In genomic region chr11:69099177-69099914, GRCm38 (mm10) we compare ENCODE assay signal across 8 mouse cellular contexts. TPM values are rescaled to one million over a fixed set of nuclear protein-coding genes. Genes with fewer than 3 reads are reported as not detected.
A peak's percentile ranks its signal among the peaks of the same experiment; 100 is the strongest.
DNase-seq lines count a peak whose midpoint lies in the region; ATAC-seq and TF ChIP-seq lines count a peak whose summit lies in the region.

No protein-coding gene starts in this region.

- no peaks in the 10 kb centered on the region for H3K9me3 ChIP-seq in intestine, embryonic 14.5 days (ENCODE audit: control insufficient read depth, low read length)
- H3K9me3 ChIP-seq in limb, embryonic 15.5 days: no peaks in the 10 kb centered on the region
- no peaks in the 10 kb centered on the region for H3K9me3 ChIP-seq in midbrain, embryonic 16.5 days (replicated peaks; ENCODE audit: control insufficient read depth, low read length, poor library complexity, severe bottlenecking)

- peak overlapping the region; percentile 99 for H3K27ac ChIP-seq in left cerebral cortex, adult 2 months
- peak overlapping the region; percentile 92 for H3K27ac ChIP-seq in intestine, embryonic 14.5 days (ENCODE audit: low read depth)
- peak overlapping the region; percentile 96 for H3K27ac ChIP-seq in limb, embryonic 15.5 days
- peak overlapping the region; percentile 71 for H3K27ac ChIP-seq in midbrain, embryonic 16.5 days (ENCODE audit: low read length)

- H3K4me2 ChIP-seq in intestine, embryonic 14.5 days (ENCODE audit: low read length): peak overlapping the region; percentile 98
- H3K4me2 ChIP-seq in limb, embryonic 15.5 days: peak overlapping the region; percentile 90
- H3K4me2 ChIP-seq in midbrain, embryonic 16.5 days (ENCODE audit: low read length): peak overlapping the region; percentile 97

- WGBS in intestine, embryonic 14.5 days: under 1% methylated on average over 22 of the region's 22 CpGs
- WGBS in limb, embryonic 15.5 days: under 1% methylated on average over 22 of the region's 22 CpGs
- under 1% methylated on average over 22 of the region's 22 CpGs for WGBS in midbrain, embryonic 16.5 days

- no peak for ATAC-seq in intestine, embryonic 14.5 days (replicated peaks; ENCODE audit: low FRiP score, low TSS enrichment, low read depth)
- no peak for ATAC-seq in limb, embryonic 15.5 days (ENCODE audit: insufficient number of reproducible peaks, low FRiP score, low TSS enrichment, low read depth)
- ATAC-seq in midbrain, embryonic 16.5 days: no peak

- peak overlapping the region; percentile 51 for H3K9ac ChIP-seq in intestine, embryonic 14.5 days (ENCODE audit: low read length)
- H3K9ac ChIP-seq in limb, embryonic 15.5 days: peak overlapping the region; percentile 68
- H3K9ac ChIP-seq in midbrain, embryonic 16.5 days (ENCODE audit: low read depth, low read length): peak overlapping the region; percentile 65

- no peaks in the 10 kb centered on the region for H3K27me3 ChIP-seq in intestine, embryonic 14.5 days (replicated peaks; ENCODE audit: control insufficient read depth, insufficient read depth, low read length)
- no peaks in the 10 kb centered on the region for H3K27me3 ChIP-seq in limb, embryonic 15.5 days
- H3K27me3 ChIP-seq in midbrain, embryonic 16.5 days (ENCODE audit: control insufficient read depth, insufficient read depth, low read depth, low read length): no peaks in the 10 kb centered on the region

- intact Hi-C loops in left cerebral cortex, adult 2 months (cut with DNase I): loop anchor here (5.0 kb wide), 1 partner anchor 313 kb away; the partner anchor contains the start of gene Kdm6b

- H3K4me3 ChIP-seq in left cerebral cortex, adult 2 months: peak overlapping the region; percentile 87
- H3K4me3 ChIP-seq in intestine, embryonic 14.5 days (ENCODE audit: low read depth, low read length): peak overlapping the region; percentile 46
- peak overlapping the region; percentile 64 for H3K4me3 ChIP-seq in limb, embryonic 15.5 days
- peak overlapping the region; percentile 59 for H3K4me3 ChIP-seq in midbrain, embryonic 16.5 days (ENCODE audit: low read depth, low read length)

- no peak for TF ChIP-seq CTCF in left cerebral cortex, adult 2 months (IDR thresholded peaks at IDR 0.05)

- no peak for DNase-seq in left cerebral cortex, adult 2 months (ENCODE audit: extremely low spot score in 1 of 2, low spot score in 2 of 2)
- DNase-seq in left cerebral cortex, adult 11 months (ENCODE audit: low spot score): no peak
- DNase-seq in cerebellum, adult 18-20 months: peak; percentile 79 to 84
- DNase-seq in gastrocnemius, postnatal 25 days: peak; percentile 89
- peak; percentile 84 for DNase-seq in intestine, embryonic 14.5 days (ENCODE audit: low spot score)
- DNase-seq in urinary bladder, postnatal 36 days (ENCODE audit: low spot score in 2 of 2): peak; percentile 71 to 87

- peaks cover 43% of the 10 kb centered on the region for H3K4me1 ChIP-seq in intestine, embryonic 14.5 days (replicated peaks; ENCODE audit: control insufficient read depth, insufficient read depth, low read length)
- H3K4me1 ChIP-seq in limb, embryonic 15.5 days: peaks cover 48% of the 10 kb centered on the region
- peaks cover 49% of the 10 kb centered on the region for H3K4me1 ChIP-seq in midbrain, embryonic 16.5 days (ENCODE audit: control insufficient read depth, insufficient read depth, low read length)

- H3K36me3 ChIP-seq in intestine, embryonic 14.5 days (ENCODE audit: control insufficient read depth, insufficient read depth, low read length): peaks cover 38% of the 10 kb centered on the region
- H3K36me3 ChIP-seq in limb, embryonic 15.5 days: peaks cover 40% of the 10 kb centered on the region
- peaks cover 27% of the 10 kb centered on the region for H3K36me3 ChIP-seq in midbrain, embryonic 16.5 days (ENCODE audit: control insufficient read depth, insufficient read depth, low read length)

RNA-seq across cellular contexts. Expression of gene Per1, which starts 4.3 kb away (rescaled TPM):
- 100 to 1,000 TPM; 114 to 185 TPM for total RNA-seq in left cerebral cortex, adult 2 months (2021)
- total RNA-seq in gastrocnemius, postnatal 25 days (2021): 10 to 100 TPM; 21.0 to 50.8 TPM
- polyA plus RNA-seq in intestine, embryonic 14.5 days (2014; fragmentation: Nextera tagmentation; extraction: Ambion mirVana): 10.5 and 13.4 TPM in 2 replicates
- 24.3 and 28.9 TPM in 2 replicates for polyA plus RNA-seq in limb, embryonic 15.5 days (2015; fragmentation: Nextera tagmentation; extraction: Ambion mirVana)
- polyA plus RNA-seq in midbrain, embryonic 16.5 days (2015; fragmentation: Nextera tagmentation; extraction: Ambion mirVana): 12.4 TPM in 2 replicates

RNA-seq across cellular contexts. Expression of gene Vamp2, which starts 11.1 kb away (rescaled TPM):
- total RNA-seq in left cerebral cortex, adult 2 months (2021): 1,000 to 10,000 TPM; 1,115 to 1,119 TPM
- 10 to 100 TPM; 34.9 to 35.2 TPM for total RNA-seq in gastrocnemius, postnatal 25 days (2021)
- 76.7 TPM in 2 replicates for polyA plus RNA-seq in intestine, embryonic 14.5 days (2014; fragmentation: Nextera tagmentation; extraction: Ambion mirVana)
- 95.0 and 103 TPM in 2 replicates for polyA plus RNA-seq in limb, embryonic 15.5 days (2015; fragmentation: Nextera tagmentation; extraction: Ambion mirVana)
- polyA plus RNA-seq in midbrain, embryonic 16.5 days (2015; fragmentation: Nextera tagmentation; extraction: Ambion mirVana): 335 and 438 TPM in 2 replicates

RNA-seq across cellular contexts. Expression of gene Hes7, which starts 20.9 kb away (rescaled TPM):
- total RNA-seq in left cerebral cortex, adult 2 months (2021): under 1 TPM; 0.57 to 0.82 TPM
- not detected for total RNA-seq in gastrocnemius, postnatal 25 days (2021)
- polyA plus RNA-seq in intestine, embryonic 14.5 days (2014; fragmentation: Nextera tagmentation; extraction: Ambion mirVana): 0.28 and 0.32 TPM in 2 replicates
- 0.58 and 0.68 TPM in 2 replicates for polyA plus RNA-seq in limb, embryonic 15.5 days (2015; fragmentation: Nextera tagmentation; extraction: Ambion mirVana)
- 0.75 and 1.1 TPM in 2 replicates for polyA plus RNA-seq in midbrain, embryonic 16.5 days (2015; fragmentation: Nextera tagmentation; extraction: Ambion mirVana)

RNA-seq across cellular contexts. Expression of gene 9130213A22Rik, which starts 23.0 kb away (rescaled TPM):
- total RNA-seq in left cerebral cortex, adult 2 months (2021): 1 to 10 TPM; 1.3 to 1.4 TPM
- under 1 TPM in 1 of 2 experiments, not detected in 1; 0.21 TPM for total RNA-seq in gastrocnemius, postnatal 25 days (2021)
- 0.19 and 0.30 TPM in 2 replicates for polyA plus RNA-seq in intestine, embryonic 14.5 days (2014; fragmentation: Nextera tagmentation; extraction: Ambion mirVana)
- 0.40 and 0.49 TPM in 2 replicates for polyA plus RNA-seq in limb, embryonic 15.5 days (2015; fragmentation: Nextera tagmentation; extraction: Ambion mirVana)
- 0.49 and 0.65 TPM in 2 replicates for polyA plus RNA-seq in midbrain, embryonic 16.5 days (2015; fragmentation: Nextera tagmentation; extraction: Ambion mirVana)

RNA-seq across cellular contexts. Expression of gene Aloxe3, which starts 26.4 kb away (rescaled TPM):
- 1 to 10 TPM; 6.5 TPM for total RNA-seq in left cerebral cortex, adult 2 months (2021)
- total RNA-seq in gastrocnemius, postnatal 25 days (2021): not detected
- 0.18 and 0.71 TPM in 2 replicates for polyA plus RNA-seq in intestine, embryonic 14.5 days (2014; fragmentation: Nextera tagmentation; extraction: Ambion mirVana)
- 11.7 and 14.9 TPM in 2 replicates for polyA plus RNA-seq in limb, embryonic 15.5 days (2015; fragmentation: Nextera tagmentation; extraction: Ambion mirVana)
- polyA plus RNA-seq in midbrain, embryonic 16.5 days (2015; fragmentation: Nextera tagmentation; extraction: Ambion mirVana): 9.0 and 11.5 TPM in 2 replicates

Comparison
In these comparisons a context has a peak if more than half of its experiments do, and no peak if none do; other contexts are left out.
1. DNase-seq: peak in cerebellum, adult 18-20 months (2 of 2), gastrocnemius, postnatal 25 days (single experiment), intestine, embryonic 14.5 days (single experiment) and urinary bladder, postnatal 36 days (2 of 2); none in left cerebral cortex, adult 2 months (0 of 2) and left cerebral cortex, adult 11 months (single experiment).
2. Peak in every context shown above with its lines, with median percentiles within 50 percentile points of each other: H3K27ac ChIP-seq, H3K4me3 ChIP-seq, H3K4me2 ChIP-seq and H3K9ac ChIP-seq.